Mouse (Mus musculus) myocyte (in vitro differentiated cells): ENCODE measurements around the gene Clcnka.

ENCODE experiments used
- CEBPB ChIP-seq: IDR thresholded peaks from 2 replicates; pipeline ENCODE4 v1.6.1; 2011; ENCODE audit warnings: mild to moderate bottlenecking, moderate library complexity; ENCODE audit not compliant: poor library complexity, insufficient read depth, severe bottlenecking
- E2F4 ChIP-seq: IDR thresholded peaks from one replicate; pipeline ENCODE4 v1.6.1; 2011; ENCODE audit warnings: mild to moderate bottlenecking, control low read depth, moderate library complexity; ENCODE audit not compliant: insufficient read depth
- MAX ChIP-seq: IDR thresholded peaks from one replicate; pipeline ENCODE4 v1.6.1; 2011; ENCODE audit warnings: low read depth, mild to moderate bottlenecking, control low read depth
- MYOD1 ChIP-seq, 3 experiments: IDR thresholded peaks; one replicate each; pipeline ENCODE4 v1.6.1; 2011; ENCODE audit warnings: control low read depth in 2 of 3, low read depth in 2 of 3, mild to moderate bottlenecking in 2 of 3, moderate library complexity in 1 of 3; ENCODE audit not compliant: insufficient read length in 2 of 3, control insufficient read depth in 1 of 3
- MYOG ChIP-seq, 3 experiments: IDR thresholded peaks; one replicate each; pipeline ENCODE4 v1.6.1; 2011; ENCODE audit warnings: control low read depth in 2 of 3, low read depth in 2 of 3, mild to moderate bottlenecking in 2 of 3; ENCODE audit not compliant: insufficient read length in 2 of 3, control insufficient read depth in 1 of 3, insufficient read depth in 1 of 3
- POLR2A ChIP-seq: IDR thresholded peaks from one replicate; pipeline ENCODE4 v1.6.1; 2011; ENCODE audit warnings: low read depth, mild to moderate bottlenecking, control low read depth, moderate library complexity; ENCODE audit not compliant: insufficient read length
- POLR2AphosphoS2 ChIP-seq: IDR thresholded peaks from one replicate; pipeline ENCODE4 v1.6.1; 2011; ENCODE audit warnings: low read depth, control low read depth; ENCODE audit not compliant: insufficient read length
- REST ChIP-seq: IDR thresholded peaks from one replicate; pipeline ENCODE4 v1.6.1; 2011; ENCODE audit warnings: mild to moderate bottlenecking, control low read depth, moderate library complexity; ENCODE audit not compliant: insufficient read depth, insufficient read length
- TCF12 ChIP-seq: IDR thresholded peaks from one replicate; pipeline ENCODE4 v1.6.1; 2011; ENCODE audit warnings: mild to moderate bottlenecking, control low read depth; ENCODE audit not compliant: poor library complexity, insufficient read depth, severe bottlenecking
- USF1 ChIP-seq: IDR thresholded peaks from one replicate; pipeline ENCODE4 v1.6.1; 2011; ENCODE audit warnings: low read depth, mild to moderate bottlenecking, control low read depth, moderate library complexity

DNA sequence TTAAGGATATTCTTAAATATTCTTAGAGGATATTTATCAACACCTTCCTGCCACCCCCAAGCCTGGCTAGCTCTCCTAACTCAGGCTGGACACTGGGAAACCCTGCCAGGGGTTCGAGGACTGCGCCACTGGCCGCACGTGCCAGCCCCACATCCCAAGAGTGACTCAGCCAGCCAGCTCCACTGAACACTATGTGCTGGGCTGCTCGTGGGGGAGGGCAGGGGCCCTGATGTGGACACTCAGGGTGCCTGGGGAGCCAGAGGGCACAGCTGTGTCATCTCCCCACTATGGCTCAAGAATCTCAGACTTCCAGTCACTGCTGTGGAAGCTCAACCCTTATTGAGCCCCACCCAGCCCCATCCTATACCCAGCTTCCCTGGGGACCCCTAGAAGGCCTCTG is 24.8 kb upstream of the Clcnka start:
- TF ChIP-seq POLR2A (no peak), TCF12 (no peak), MYOD1 (IDR thresholded peaks at IDR 0.05; ENCODE audit: control insufficient read depth in 1 of 3, insufficient read length in 2 of 3, low read depth in 2 of 3) (peak in 1 of 3 experiments; percentile 75), MAX (no peak), USF1 (no peak), CEBPB (no peak), MYOG (IDR thresholded peaks at IDR 0.05; ENCODE audit: control insufficient read depth in 1 of 3, insufficient read depth in 1 of 3, insufficient read length in 2 of 3, low read depth in 2 of 3) (peak in 1 of 3 experiments; percentile 75), POLR2AphosphoS2 (no peak), REST (no peak), E2F4 (no peak)
